Mouse (Mus musculus): ENCODE results near the gene Shank2. TPM values are rescaled to one million over a fixed set of nuclear protein-coding genes. Genes with fewer than 3 reads are reported as not detected.

Gene Shank2
- polyA plus RNA-seq, 1 experiment from 2014 or later, result 0.49 TPM

DNA sequence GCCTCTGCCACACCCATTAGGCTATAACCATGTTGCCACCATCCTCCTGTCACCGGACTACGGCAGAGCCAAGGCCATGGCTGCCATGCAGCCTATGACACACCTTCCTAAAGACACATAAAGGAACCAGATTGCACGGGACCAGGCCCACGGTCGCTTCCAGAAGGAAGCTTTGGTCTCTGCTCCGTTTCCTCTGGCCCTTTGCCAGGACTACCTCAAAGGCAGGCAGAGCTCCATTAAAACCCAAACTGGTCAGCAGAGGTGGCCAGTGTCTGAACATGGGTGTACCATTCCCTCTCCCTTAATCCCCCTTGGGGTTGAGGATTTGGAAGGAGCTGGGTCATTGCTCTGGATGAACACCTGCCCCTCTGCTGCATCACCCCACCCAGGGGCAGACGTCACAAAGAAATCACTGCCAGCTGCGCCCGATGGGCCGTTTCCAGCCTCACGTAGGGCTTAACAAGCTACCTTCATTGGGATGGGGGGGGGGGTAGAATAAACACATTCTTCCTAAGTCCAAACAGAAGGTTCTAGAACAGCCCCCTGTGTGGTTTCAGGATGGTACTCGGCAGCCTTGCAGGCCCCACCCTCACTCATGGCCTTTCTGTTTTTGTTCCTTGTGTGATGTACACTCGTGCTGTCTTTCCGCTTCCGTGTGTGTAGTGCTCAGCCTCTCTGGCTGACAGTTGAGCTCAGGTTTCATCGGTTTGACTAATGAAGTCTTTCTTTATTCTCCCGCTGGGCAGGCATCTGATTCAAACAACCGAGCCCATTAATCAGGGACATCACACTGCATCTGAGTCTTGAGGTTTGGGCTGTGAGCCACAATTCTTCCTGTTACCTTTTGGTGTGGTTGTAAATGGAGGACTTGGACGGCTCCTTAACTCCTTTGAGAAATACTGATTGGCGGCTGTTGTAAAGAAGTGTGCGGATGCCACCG is 410.5 kb downstream of the Shank2 start:
- H3K9ac ChIP-seq (ENCODE audit: low read length), result no peak overlapping the region
- H3K27me3 ChIP-seq (ENCODE audit: control insufficient read depth, insufficient read depth, low read length), result peaks cover 19% of the 10 kb centered on the region
- no peak overlapping the region for H3K4me2 ChIP-seq (ENCODE audit: low read length)
- H3K36me3 ChIP-seq (ENCODE audit: control insufficient read depth, insufficient read depth, low read length), result no peaks in the 10 kb centered on the region
- no peak overlapping the region for H3K27ac ChIP-seq (replicated peaks in 1 of 2; ENCODE audit: control insufficient read depth in 1 of 2, insufficient read depth in 1 of 2, low read depth in 2 of 2, low read length in 2 of 2)
- H3K9me3 ChIP-seq (ENCODE audit: control insufficient read depth, low read length), result no peaks in the 10 kb centered on the region
- H3K4me1 ChIP-seq (ENCODE audit: control insufficient read depth in 2 of 2, insufficient read depth in 2 of 2, low read length in 2 of 2), result peaks cover 0 to 5% of the 10 kb centered on the region in 2 experiments; a peak in 1 of 4 replicates
- no peak for ATAC-seq (ENCODE audit: insufficient number of reproducible peaks, insufficient read depth, low FRiP score, low read depth)
- whole genome bisulfite sequencing, result 75% methylated on average over 22 of the region's 22 CpGs
- no peak overlapping the region for H3K4me3 ChIP-seq (ENCODE audit: control insufficient read depth in 1 of 2, insufficient read depth in 1 of 2, low read depth in 1 of 2, low read length in 2 of 2)

GRCm38 (mm10) chr7:144414632-144415031 is 412.9 kb downstream of the Shank2 start:
- peaks cover 6 to 7% of the 10 kb centered on the region in 2 experiments; a peak in 3 of 4 replicates for H3K4me1 ChIP-seq (ENCODE audit: control insufficient read depth in 2 of 2, insufficient read depth in 2 of 2, low read length in 2 of 2)
- H3K27ac ChIP-seq (replicated peaks in 1 of 2; ENCODE audit: control insufficient read depth in 1 of 2, insufficient read depth in 1 of 2, low read depth in 2 of 2, low read length in 2 of 2), result no peak overlapping the region
- no peaks in the 10 kb centered on the region for H3K36me3 ChIP-seq (ENCODE audit: control insufficient read depth, insufficient read depth, low read length)
- peaks cover 9% of the 10 kb centered on the region; the same call in 1 of the 2 replicates for H3K27me3 ChIP-seq (ENCODE audit: control insufficient read depth, insufficient read depth, low read length)
- H3K4me2 ChIP-seq (ENCODE audit: low read length), result no peak overlapping the region
- no peak for ATAC-seq (ENCODE audit: insufficient number of reproducible peaks, insufficient read depth, low FRiP score, low read depth)
- H3K9me3 ChIP-seq (ENCODE audit: control insufficient read depth, low read length), result no peaks in the 10 kb centered on the region
- H3K4me3 ChIP-seq (ENCODE audit: control insufficient read depth in 1 of 2, insufficient read depth in 1 of 2, low read depth in 1 of 2, low read length in 2 of 2), result no peak overlapping the region
- no peak overlapping the region for H3K9ac ChIP-seq (ENCODE audit: low read length)
- 75% methylated on average over 5 of the region's 5 CpGs for WGBS

- Histone ChIP-seq H3K27me3 (ENCODE audit: control insufficient read depth, insufficient read depth, low read length) (peaks cover under 1% of the 10 kb centered on the region; the same call in 1 of the 2 replicates), H3K4me2 (ENCODE audit: low read length) (no peak overlapping the region), H3K27ac (replicated peaks in 1 of 2; ENCODE audit: control insufficient read depth in 1 of 2, insufficient read depth in 1 of 2, low read depth in 2 of 2, low read length in 2 of 2) (no peak overlapping the region), H3K4me1 (ENCODE audit: control insufficient read depth in 2 of 2, insufficient read depth in 2 of 2, low read length in 2 of 2) (peaks cover 7 to 8% of the 10 kb centered on the region in 2 experiments; a peak in 3 of 4 replicates), H3K9me3 (ENCODE audit: control insufficient read depth, low read length) (no peaks in the 10 kb centered on the region), H3K36me3 (ENCODE audit: control insufficient read depth, insufficient read depth, low read length) (no peaks in the 10 kb centered on the region), H3K9ac (ENCODE audit: low read length) (no peak overlapping the region), H3K4me3 (ENCODE audit: control insufficient read depth in 1 of 2, insufficient read depth in 1 of 2, low read depth in 1 of 2, low read length in 2 of 2) (no peak overlapping the region)
- no peak for ATAC-seq (ENCODE audit: insufficient number of reproducible peaks, insufficient read depth, low FRiP score, low read depth)
- 67% methylated on average over 4 of the region's 4 CpGs for WGBS
Observed at GRCm38 (mm10) chr7:144415795-144416194, 414.1 kb downstream of the Shank2 start.

DNA sequence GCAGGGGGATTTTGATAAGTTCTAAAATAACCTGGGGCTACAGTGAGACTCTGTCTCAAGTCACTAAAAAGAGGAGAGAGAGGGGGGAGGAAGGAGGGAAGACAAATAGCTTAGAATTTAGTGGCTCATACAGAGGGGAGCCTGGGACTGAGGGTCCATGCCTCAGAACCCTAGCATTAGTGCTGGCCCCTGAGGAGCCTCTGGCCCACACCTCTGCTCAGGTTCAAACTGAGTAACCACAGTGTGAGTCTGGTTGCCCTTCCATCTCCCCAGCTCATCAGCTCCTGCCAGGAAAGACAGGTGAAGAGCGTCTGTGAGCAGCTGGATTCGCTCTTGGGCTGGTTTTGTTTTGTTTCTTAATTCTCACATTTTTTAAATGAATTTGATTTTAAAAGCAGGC is 415.5 kb downstream of the Shank2 start:
- no peak for ATAC-seq (ENCODE audit: insufficient number of reproducible peaks, insufficient read depth, low FRiP score, low read depth)
- H3K36me3 ChIP-seq (ENCODE audit: control insufficient read depth, insufficient read depth, low read length), result no peaks in the 10 kb centered on the region
- H3K4me1 ChIP-seq (ENCODE audit: control insufficient read depth in 2 of 2, insufficient read depth in 2 of 2, low read length in 2 of 2), result peaks cover 7 to 8% of the 10 kb centered on the region in 2 experiments; a peak in 3 of 4 replicates
- H3K27me3 ChIP-seq (ENCODE audit: control insufficient read depth, insufficient read depth, low read length), result no peaks in the 10 kb centered on the region
- H3K27ac ChIP-seq (replicated peaks in 1 of 2; ENCODE audit: control insufficient read depth in 1 of 2, insufficient read depth in 1 of 2, low read depth in 2 of 2, low read length in 2 of 2), result no peak overlapping the region
- H3K9ac ChIP-seq (ENCODE audit: low read length), result no peak overlapping the region
- WGBS, result 75% methylated on average over 2 of the region's 2 CpGs
- H3K4me3 ChIP-seq (ENCODE audit: control insufficient read depth in 1 of 2, insufficient read depth in 1 of 2, low read depth in 1 of 2, low read length in 2 of 2), result no peak overlapping the region
- H3K9me3 ChIP-seq (ENCODE audit: control insufficient read depth, low read length), result no peaks in the 10 kb centered on the region
- H3K4me2 ChIP-seq (ENCODE audit: low read length), result no peak overlapping the region

DNA sequence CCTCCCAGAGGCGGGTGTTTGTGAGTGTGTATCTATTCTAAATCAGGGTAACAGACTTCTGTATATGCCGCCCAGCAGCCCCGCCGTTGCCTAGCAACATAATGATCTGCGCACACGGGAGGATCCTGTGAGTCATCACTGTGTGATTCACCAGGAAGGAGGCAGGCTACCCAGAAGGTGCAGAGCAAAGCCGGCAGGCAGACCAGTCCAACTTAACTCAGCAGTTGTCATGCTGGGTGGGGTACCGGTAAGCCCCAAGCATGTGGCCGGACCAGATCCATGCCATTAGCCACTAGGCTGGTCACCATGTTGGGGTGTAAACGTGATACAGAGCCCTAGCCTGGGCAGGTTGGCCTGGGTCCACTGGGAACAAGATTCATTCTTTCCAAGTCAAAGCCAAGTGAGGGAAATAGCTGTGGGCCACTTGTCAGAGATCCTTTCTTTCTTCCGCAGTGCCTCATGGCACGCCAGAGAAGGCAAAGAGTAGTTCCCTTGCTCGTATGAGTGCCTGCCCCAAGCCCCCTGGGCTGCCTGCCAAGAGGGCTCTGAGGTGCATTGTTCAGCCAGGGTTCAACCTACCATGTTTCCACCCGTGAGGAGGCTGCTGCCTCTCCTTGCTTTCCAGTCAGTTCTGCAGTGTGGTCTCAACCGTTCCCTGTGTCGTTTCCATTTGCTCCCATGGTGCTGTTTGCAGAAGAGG is 416.1 kb downstream of the Shank2 start:
- no peak for ATAC-seq (ENCODE audit: insufficient number of reproducible peaks, insufficient read depth, low FRiP score, low read depth)
- peak overlapping the region; percentile 11; the same call in 1 of the 2 replicates for H3K4me2 ChIP-seq (ENCODE audit: low read length)

DNA sequence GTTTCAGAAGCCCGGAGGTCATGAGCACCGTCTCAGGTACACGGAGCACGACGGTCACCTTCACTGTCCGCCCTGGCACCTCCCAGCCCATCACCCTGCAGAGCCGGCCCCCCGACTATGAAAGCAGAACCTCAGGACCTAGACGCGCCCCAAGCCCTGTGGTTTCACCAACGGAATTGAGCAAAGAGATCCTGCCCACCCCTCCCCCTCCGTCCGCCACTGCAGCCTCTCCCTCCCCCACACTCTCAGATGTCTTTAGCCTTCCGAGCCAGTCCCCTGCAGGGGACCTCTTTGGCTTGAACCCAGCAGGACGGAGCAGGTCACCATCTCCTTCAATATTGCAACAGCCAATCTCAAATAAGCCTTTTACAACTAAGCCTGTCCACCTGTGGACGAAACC is 418.8 kb downstream of the Shank2 start:
- Histone ChIP-seq H3K27me3 (ENCODE audit: control insufficient read depth, insufficient read depth, low read length) (no peaks in the 10 kb centered on the region), H3K9me3 (ENCODE audit: control insufficient read depth, low read length) (no peaks in the 10 kb centered on the region), H3K4me3 (ENCODE audit: control insufficient read depth in 1 of 2, insufficient read depth in 1 of 2, low read depth in 1 of 2, low read length in 2 of 2) (no peak overlapping the region), H3K36me3 (ENCODE audit: control insufficient read depth, insufficient read depth, low read length) (no peaks in the 10 kb centered on the region), H3K27ac (replicated peaks in 1 of 2; ENCODE audit: control insufficient read depth in 1 of 2, insufficient read depth in 1 of 2, low read depth in 2 of 2, low read length in 2 of 2) (no peak overlapping the region), H3K4me1 (ENCODE audit: control insufficient read depth in 2 of 2, insufficient read depth in 2 of 2, low read length in 2 of 2) (peaks cover 7 to 8% of the 10 kb centered on the region in 2 experiments; a peak in 3 of 4 replicates), H3K9ac (ENCODE audit: low read length) (no peak overlapping the region), H3K4me2 (ENCODE audit: low read length) (no peak overlapping the region)
- WGBS, result 26% methylated on average over 16 of the region's 16 CpGs
- ATAC-seq (ENCODE audit: insufficient number of reproducible peaks, insufficient read depth, low FRiP score, low read depth), result no peak

More for the DNA sequence above, 416.1 kb downstream of the Shank2 start:
- Histone ChIP-seq H3K36me3 (ENCODE audit: control insufficient read depth, insufficient read depth, low read length) (no peaks in the 10 kb centered on the region), H3K9ac (ENCODE audit: low read length) (no peak overlapping the region), H3K4me3 (ENCODE audit: control insufficient read depth in 1 of 2, insufficient read depth in 1 of 2, low read depth in 1 of 2, low read length in 2 of 2) (no peak overlapping the region), H3K27me3 (ENCODE audit: control insufficient read depth, insufficient read depth, low read length) (no peaks in the 10 kb centered on the region), H3K27ac (replicated peaks in 1 of 2; ENCODE audit: control insufficient read depth in 1 of 2, insufficient read depth in 1 of 2, low read depth in 2 of 2, low read length in 2 of 2) (no peak overlapping the region), H3K9me3 (ENCODE audit: control insufficient read depth, low read length) (no peaks in the 10 kb centered on the region), H3K4me1 (ENCODE audit: control insufficient read depth in 2 of 2, insufficient read depth in 2 of 2, low read length in 2 of 2) (peaks cover 7 to 8% of the 10 kb centered on the region in 2 experiments; a peak in 3 of 4 replicates)
- 29% methylated on average over 16 of the region's 16 CpGs for WGBS

DNA sequence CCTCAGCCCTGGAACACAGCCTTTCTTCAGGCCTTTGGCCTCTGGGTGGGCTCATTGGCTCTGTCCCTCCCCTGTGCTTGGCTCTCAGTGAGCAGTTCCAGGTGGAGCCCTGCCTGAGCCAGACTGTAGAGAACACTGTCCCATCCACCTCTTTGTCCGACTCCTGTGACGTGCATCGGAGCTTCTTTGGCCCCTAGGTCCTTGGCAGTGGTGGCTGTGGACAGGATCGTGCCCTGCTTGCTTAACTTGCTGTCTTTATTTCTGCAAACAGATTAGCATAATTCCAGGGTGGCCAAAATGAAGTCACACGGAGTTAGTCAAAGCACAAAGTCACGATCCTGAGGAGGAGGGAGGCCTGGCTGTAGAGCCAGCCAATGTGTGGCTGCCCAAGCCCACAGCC is 419.8 kb downstream of the Shank2 start:
- no peak overlapping the region for H3K4me2 ChIP-seq (ENCODE audit: low read length)
- H3K4me1 ChIP-seq (ENCODE audit: control insufficient read depth in 2 of 2, insufficient read depth in 2 of 2, low read length in 2 of 2), result peaks cover 7 to 8% of the 10 kb centered on the region in 2 experiments; a peak in 3 of 4 replicates
- H3K27ac ChIP-seq (replicated peaks in 1 of 2; ENCODE audit: control insufficient read depth in 1 of 2, insufficient read depth in 1 of 2, low read depth in 2 of 2, low read length in 2 of 2), result no peak overlapping the region
- ATAC-seq (ENCODE audit: insufficient number of reproducible peaks, insufficient read depth, low FRiP score, low read depth), result no peak
- WGBS, result 72% methylated on average over 6 of the region's 6 CpGs
- no peaks in the 10 kb centered on the region for H3K9me3 ChIP-seq (ENCODE audit: control insufficient read depth, low read length)
- no peaks in the 10 kb centered on the region for H3K36me3 ChIP-seq (ENCODE audit: control insufficient read depth, insufficient read depth, low read length)
- H3K9ac ChIP-seq (ENCODE audit: low read length), result no peak overlapping the region
- no peak overlapping the region for H3K4me3 ChIP-seq (ENCODE audit: control insufficient read depth in 1 of 2, insufficient read depth in 1 of 2, low read depth in 1 of 2, low read length in 2 of 2)
- H3K27me3 ChIP-seq (ENCODE audit: control insufficient read depth, insufficient read depth, low read length), result peaks cover 1% of the 10 kb centered on the region; the same call in 1 of the 2 replicates

Measured in heart, embryonic 14.5 days (tissue).